Mouse (Mus musculus): Measurements from ENCODE around the gene Ttll5. TPM values are rescaled to one million over a fixed set of nuclear protein-coding genes. Genes with fewer than 3 reads are reported as not detected.

Gene Ttll5
- total RNA-seq, 2 experiments from 2014 or later: 22.9 to 36.1 TPM

- ATAC-seq (replicated peaks; ENCODE audit: poor library complexity, severe bottlenecking): no peak
These were observed 169.4 kb downstream of the Ttll5 start for GRCm38 (mm10) chr12:85993790-85994360.

GRCm38 (mm10) chr12:86000641-86001073, 176.2 kb downstream of the Ttll5 start:
- no peak for ATAC-seq (replicated peaks; ENCODE audit: poor library complexity, severe bottlenecking)

GRCm38 (mm10) chr12:86001120-86001655, 176.7 kb downstream of the Ttll5 start:
- ATAC-seq (replicated peaks; ENCODE audit: poor library complexity, severe bottlenecking): no peak

- ATAC-seq (replicated peaks; ENCODE audit: poor library complexity, severe bottlenecking): no peak
These were observed 180.2 kb downstream of the Ttll5 start for GRCm38 (mm10) chr12:86004627-86005026.

- ATAC-seq (replicated peaks; ENCODE audit: poor library complexity, severe bottlenecking): no peak
These were observed 182.9 kb downstream of the Ttll5 start for GRCm38 (mm10) chr12:86007377-86007776.

- no peak for ATAC-seq (replicated peaks; ENCODE audit: poor library complexity, severe bottlenecking)
These were observed 186.2 kb downstream of the Ttll5 start for GRCm38 (mm10) chr12:86010656-86011055.

- no peak for ATAC-seq (replicated peaks; ENCODE audit: poor library complexity, severe bottlenecking)
These were observed 187.7 kb downstream of the Ttll5 start for GRCm38 (mm10) chr12:86012195-86012594.

- no peak for ATAC-seq (replicated peaks; ENCODE audit: poor library complexity, severe bottlenecking)
These were observed 189.7 kb downstream of the Ttll5 start for GRCm38 (mm10) chr12:86014174-86014573.

GRCm38 (mm10) chr12:86014621-86015020, 190.2 kb downstream of the Ttll5 start:
- ATAC-seq (replicated peaks; ENCODE audit: poor library complexity, severe bottlenecking): no peak

GRCm38 (mm10) chr12:86015114-86015513, 190.7 kb downstream of the Ttll5 start:
- no peak for ATAC-seq (replicated peaks; ENCODE audit: poor library complexity, severe bottlenecking)

GRCm38 (mm10) chr12:86017360-86017759, 192.9 kb downstream of the Ttll5 start:
- ATAC-seq (replicated peaks; ENCODE audit: poor library complexity, severe bottlenecking): no peak

GRCm38 (mm10) chr12:86021583-86021982, 197.1 kb downstream of the Ttll5 start:
- no peak for ATAC-seq (replicated peaks; ENCODE audit: poor library complexity, severe bottlenecking)

- no peak for ATAC-seq (replicated peaks; ENCODE audit: poor library complexity, severe bottlenecking)
These were observed 198.0 kb downstream of the Ttll5 start for GRCm38 (mm10) chr12:86022282-86022984.

GRCm38 (mm10) chr12:86023081-86023871, 198.8 kb downstream of the Ttll5 start:
- no peak for ATAC-seq (replicated peaks; ENCODE audit: poor library complexity, severe bottlenecking)

- no peak for ATAC-seq (replicated peaks; ENCODE audit: poor library complexity, severe bottlenecking)
These were observed 200.0 kb downstream of the Ttll5 start for GRCm38 (mm10) chr12:86024426-86024825.

- ATAC-seq (replicated peaks; ENCODE audit: poor library complexity, severe bottlenecking): no peak
These were observed 201.0 kb downstream of the Ttll5 start for GRCm38 (mm10) chr12:86025480-86025879.

- ATAC-seq (replicated peaks; ENCODE audit: poor library complexity, severe bottlenecking): no peak
These were observed 202.5 kb downstream of the Ttll5 start for GRCm38 (mm10) chr12:86027000-86027399.

- no peak for ATAC-seq (replicated peaks; ENCODE audit: poor library complexity, severe bottlenecking)
These were observed 203.3 kb downstream of the Ttll5 start for GRCm38 (mm10) chr12:86027747-86028146.

- no peak for ATAC-seq (replicated peaks; ENCODE audit: poor library complexity, severe bottlenecking)
These were observed 206.5 kb downstream of the Ttll5 start for GRCm38 (mm10) chr12:86030932-86031331.

- ATAC-seq (replicated peaks; ENCODE audit: poor library complexity, severe bottlenecking): no peak
These were observed 211.1 kb downstream of the Ttll5 start for GRCm38 (mm10) chr12:86035586-86035985.
